Mouse (Mus musculus): ENCODE data around the gene Gm4353.

DNA sequence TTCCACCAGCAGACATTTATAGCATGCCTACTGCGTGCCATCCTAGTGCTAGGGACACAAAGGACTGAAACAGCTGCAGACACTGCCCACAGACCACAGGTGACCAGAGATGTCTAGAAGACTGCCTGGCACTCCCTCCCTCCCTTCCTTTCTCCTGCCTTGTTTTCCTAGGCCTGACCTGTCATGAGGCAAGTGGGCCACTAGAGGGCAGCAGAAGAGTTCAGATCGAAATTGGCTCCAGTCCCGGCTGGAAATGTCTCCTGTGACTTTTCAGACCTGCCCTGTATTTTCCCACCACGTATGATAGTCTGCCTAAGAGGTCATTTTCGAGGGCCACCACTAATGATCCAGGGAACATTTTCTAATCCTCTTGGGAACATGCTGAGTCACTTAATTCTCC lies 47.6 kb upstream of the Gm4353 start:
- peak; percentile 80 for TF ChIP-seq CTCF (conservative IDR thresholded peaks at IDR 0.05; ENCODE audit: low read length)
- TF ChIP-seq NANOG (IDR thresholded peaks at IDR 0.05; ENCODE audit: borderline replicate concordance, low read length): no peak
- TF ChIP-seq POU5F1 (IDR thresholded peaks at IDR 0.05; ENCODE audit: borderline replicate concordance, low read length): no peak
